Mouse (Mus musculus) cerebellum, adult 2 months (tissue): Measurements from ENCODE around the gene Nr4a3.

Experiments
- CTCF ChIP-seq: fragments of 200-500 bp; IDR thresholded peaks from 2 replicates; pipeline ENCODE4 v1.5.1; 2011; ENCODE audit warnings: low read depth, mild to moderate bottlenecking, control low read depth, low read length, moderate library complexity, borderline replicate concordance; ENCODE audit not compliant: insufficient read depth
- POLR2A ChIP-seq: fragments of 200-500 bp; IDR thresholded peaks from 2 replicates; pipeline ENCODE4 v1.6.1; 2011; ENCODE audit warnings: low read length, control low read depth, borderline replicate concordance; ENCODE audit not compliant: insufficient read depth

DNA sequence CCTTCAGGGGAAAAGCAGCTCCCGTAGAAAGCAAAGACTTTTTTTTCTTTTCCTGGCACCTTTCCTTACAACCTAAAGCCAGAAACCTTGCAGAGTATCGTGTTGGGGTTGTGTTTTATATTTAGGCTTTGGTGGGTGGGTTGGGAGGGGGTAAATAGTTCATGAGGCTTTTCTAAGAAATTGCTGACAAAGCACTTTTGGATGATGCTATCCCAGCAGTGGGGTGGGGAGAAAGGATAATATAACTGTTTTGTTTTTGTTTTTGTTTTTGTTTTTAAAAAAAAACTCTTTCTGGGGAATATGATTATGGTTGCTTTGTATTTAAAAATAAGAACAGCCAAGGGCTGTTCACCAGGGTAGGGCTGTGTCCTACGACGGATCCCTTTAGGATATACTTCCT, 38.5 kb downstream of the Nr4a3 start:
- no peak for TF ChIP-seq CTCF
- TF ChIP-seq POLR2A: no peak
